Mouse (Mus musculus) C2C12 (cell line): ENCODE data around the gene Adi1.

Experiments
- CEBPB ChIP-seq: IDR thresholded peaks from one replicate; pipeline ENCODE4 v1.6.1; 2011; ENCODE audit warnings: low read depth, mild to moderate bottlenecking, control low read depth, moderate library complexity
- CTCF ChIP-seq: IDR thresholded peaks from one replicate; pipeline ENCODE4 v1.5.1; 2011; ENCODE audit not compliant: control insufficient read depth, insufficient read depth, insufficient read length
- FOSL1 ChIP-seq: IDR thresholded peaks from one replicate; pipeline ENCODE4 v1.8.0; 2011; ENCODE audit warnings: mild to moderate bottlenecking, low read length; ENCODE audit not compliant: poor library complexity, insufficient read depth, severe bottlenecking
- MAX ChIP-seq: IDR thresholded peaks from one replicate; pipeline ENCODE4 v1.6.1; 2011; ENCODE audit warnings: mild to moderate bottlenecking, control low read depth
- MYOG ChIP-seq: IDR thresholded peaks from one replicate; pipeline ENCODE4 v1.6.1; 2011; ENCODE audit not compliant: control insufficient read depth, insufficient read length; ENCODE audit errors: extremely low read depth
- USF1 ChIP-seq: IDR thresholded peaks from one replicate; pipeline ENCODE4 v1.6.1; 2011; ENCODE audit warnings: low read depth, mild to moderate bottlenecking, control low read depth, moderate library complexity

DNA sequence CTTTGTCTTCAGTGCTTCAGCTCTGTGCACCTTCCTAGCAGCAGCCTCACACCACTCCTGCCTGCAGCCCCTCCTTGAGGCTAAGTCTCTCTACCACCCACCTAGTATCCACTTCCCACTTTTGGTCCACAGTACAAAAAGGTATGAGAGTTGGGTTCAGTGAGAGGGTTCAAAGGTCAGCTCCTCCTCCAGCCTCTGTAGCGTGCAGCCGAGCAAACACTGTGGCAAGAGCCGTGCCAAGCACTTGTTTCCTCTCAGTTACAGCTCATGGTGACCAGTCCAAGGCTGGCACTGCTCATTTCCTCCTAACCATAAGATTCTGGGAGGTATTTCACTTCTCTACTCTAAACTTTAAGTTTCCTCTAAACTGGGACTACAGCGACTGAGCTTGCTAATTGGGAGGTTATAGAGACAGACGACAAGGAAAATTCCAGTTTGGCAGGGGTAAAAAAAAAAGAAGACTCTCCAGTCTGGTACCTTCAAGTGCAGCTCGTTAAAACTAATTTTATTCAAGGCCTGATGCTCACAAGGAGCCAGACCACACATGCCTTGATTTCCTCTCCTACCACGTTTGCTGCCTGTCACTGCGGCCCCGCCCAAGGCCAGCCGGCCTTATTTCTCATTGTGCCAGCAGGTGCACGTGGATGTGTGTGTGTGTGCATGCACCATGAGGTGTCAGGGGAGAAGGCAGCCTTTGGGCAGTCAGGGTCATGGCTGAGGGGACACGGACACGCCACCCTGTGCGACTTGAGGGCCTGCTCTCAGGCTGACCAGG, 23.0 kb downstream of the Adi1 start:
- TF ChIP-seq CTCF (no peak), MAX (no peak), USF1 (no peak), MYOG (no peak), FOSL1 (no peak), CEBPB (no peak)
